Mouse (Mus musculus) cerebellum, adult 18-20 months (tissue): Measurements from ENCODE around the gene Vbp1.
A peak's percentile ranks its signal among the peaks of the same experiment; 100 is the strongest.

Experiments
- DNase-seq, 2 experiments: peaks; one replicate each; pipeline ENCODE4 v3.0.0; 2021

Vbp1 gene

GRCm38 (mm10) chrX:75514179-75514972, at the start of gene Vbp1:
Gene Vbp1, plus strand, starts transcription at chrX:75514299.
- DNase-seq = peak; percentile 82 to 92

GRCm38 (mm10) chrX:75475182-75475644, 38.9 kb upstream of the Vbp1 start:
- DNase-seq = peak; percentile 70 to 76

- no peak for DNase-seq
Measured at GRCm38 (mm10) chrX:75489886-75490285, 24.2 kb upstream of the Vbp1 start.

GRCm38 (mm10) chrX:75513787-75514178, 316 bp upstream of the Vbp1 start:
- no peak for DNase-seq

GRCm38 (mm10) chrX:75577582-75578324, 63.7 kb downstream of the Vbp1 start, which contains the start of gene Rab39b:
Gene Rab39b, minus strand, starts transcription at chrX:75578231.
- DNase-seq = peak; percentile 71 to 73

- DNase-seq = no peak
Measured at GRCm38 (mm10) chrX:75578539-75578938, 64.4 kb downstream of the Vbp1 start.
